Mouse (Mus musculus): ENCODE measurements around the gene Mpz.

DNA sequence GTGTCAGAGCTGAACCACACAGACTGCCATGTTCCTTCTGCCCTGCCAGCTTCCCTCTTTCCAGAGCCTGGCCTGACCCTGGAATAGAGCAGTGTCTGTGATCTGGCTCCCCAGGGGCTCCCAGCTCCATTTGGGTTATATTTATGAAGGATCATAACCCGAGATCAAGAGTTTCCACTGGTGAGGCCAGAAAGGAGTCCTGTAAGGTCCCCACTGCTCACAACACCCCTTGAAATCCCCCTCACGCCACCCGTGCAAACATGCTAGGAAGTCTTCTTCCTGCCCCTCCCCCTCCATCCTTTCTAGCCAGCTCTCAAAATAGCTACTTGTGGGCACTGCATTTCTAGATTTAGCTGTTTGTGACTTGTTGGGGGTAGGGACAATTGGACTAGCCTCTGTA lies 33.1 kb downstream of the Mpz start:
- TF ChIP-seq POLR2A (IDR thresholded peaks at IDR 0.05; ENCODE audit: low read depth, low read length) = no peak
- no peak for TF ChIP-seq CTCF (IDR thresholded peaks at IDR 0.05; ENCODE audit: borderline replicate concordance, insufficient read depth, low read length)

Data from embryonic fibroblast, embryonic 13.5 days (primary cell).